Mouse (Mus musculus) liver, postnatal 0 days (tissue): Measurements from ENCODE around the gene Map4k4. TPM values are rescaled to one million over a fixed set of nuclear protein-coding genes. Genes with fewer than 3 reads are reported as not detected.
A peak's percentile ranks its signal among the peaks of the same experiment; 100 is the strongest.

Experiments used
- ATAC-seq: fragments of 200-750 bp; cut with Nextera tagmentation; 2 replicates; pipeline ENCODE4 v1.8.0; 2017; ENCODE audit warnings: mild to moderate bottlenecking, moderate library complexity
- DNase-seq: peaks from one replicate; pipeline ENCODE4 v3.0.0-alpha.2; 2016
- H3K27ac ChIP-seq: fragments of 300-500 bp; sonication (generic); 2 replicates; pipeline ENCODE4 v1.5.1; 2014; ENCODE audit warnings: antibody characterized with exemption, moderate library complexity, mild to moderate bottlenecking, low read depth
- H3K27me3 ChIP-seq: fragments of 300-500 bp; sonication (generic); 2 replicates; pipeline ENCODE4 v1.6.1; 2014; ENCODE audit warnings: low read length, control low read depth, mixed read lengths; ENCODE audit not compliant: insufficient read depth
- H3K36me3 ChIP-seq: fragments of 300-500 bp; sonication (generic); replicated peaks from 2 replicates; pipeline ENCODE4 v1.6.1; 2014; ENCODE audit warnings: mild to moderate bottlenecking, control low read depth, low read length, moderate library complexity, mixed read lengths; ENCODE audit not compliant: insufficient read depth
- H3K4me1 ChIP-seq: fragments of 300-500 bp; sonication (generic); 2 replicates; pipeline ENCODE4 v1.6.1; 2014; ENCODE audit warnings: antibody characterized with exemption, mild to moderate bottlenecking, control low read depth; ENCODE audit not compliant: insufficient read depth
- H3K4me2 ChIP-seq: fragments of 300-500 bp; sonication (generic); 2 replicates; pipeline ENCODE4 v1.6.1; 2014; ENCODE audit warnings: low read depth, mild to moderate bottlenecking, low read length, moderate library complexity, mixed read lengths
- H3K4me3 ChIP-seq: fragments of 300-500 bp; sonication (generic); 2 replicates; pipeline ENCODE4 v1.5.1; 2014; ENCODE audit warnings: low read depth, low read length
- H3K9ac ChIP-seq: fragments of 300-500 bp; sonication (generic); replicated peaks from 2 replicates; pipeline ENCODE4 v1.6.1; 2014; ENCODE audit warnings: mild to moderate bottlenecking, moderate library complexity
- H3K9me3 ChIP-seq: fragments of 300-500 bp; sonication (generic); 2 replicates; pipeline ENCODE4 v1.6.1; 2016; ENCODE audit warnings: mild to moderate bottlenecking, control low read depth, low read length, mixed read lengths
- CTCF ChIP-seq: sonication (generic); IDR thresholded peaks from 2 replicates; pipeline ENCODE4 v1.5.1; 2016; ENCODE audit warnings: antibody characterized with exemption, low read depth
- EP300 ChIP-seq: IDR thresholded peaks from 2 replicates; pipeline ENCODE4 v1.6.1; 2016; ENCODE audit warnings: antibody characterized with exemption, low read depth, mild to moderate bottlenecking
- WGBS: fragments of 180-500 bp; shearing (Covaris S2); extraction: QIAGEN DNeasy Blood & Tissue Kit; methylation state at CpG from one replicate; pipeline ENCODE4 v1.1.7; 2014; ENCODE audit not compliant: insufficient replicate concordance; 5-methylcytosine and 5-hydroxymethylcytosine counted together
- polyA plus RNA-seq: library from polyadenylated mRNA; unstranded; fragments of >200 nt; fragmentation: Nextera tagmentation; extraction: Ambion mirVana; gene quantifications from 2 replicates; pipeline ENCODE4 v1.2.1, GENCODE M21; 2015

Gene Map4k4
- polyA plus RNA-seq, 1 experiment from 2014 or later, result 4.2 TPM

DNA sequence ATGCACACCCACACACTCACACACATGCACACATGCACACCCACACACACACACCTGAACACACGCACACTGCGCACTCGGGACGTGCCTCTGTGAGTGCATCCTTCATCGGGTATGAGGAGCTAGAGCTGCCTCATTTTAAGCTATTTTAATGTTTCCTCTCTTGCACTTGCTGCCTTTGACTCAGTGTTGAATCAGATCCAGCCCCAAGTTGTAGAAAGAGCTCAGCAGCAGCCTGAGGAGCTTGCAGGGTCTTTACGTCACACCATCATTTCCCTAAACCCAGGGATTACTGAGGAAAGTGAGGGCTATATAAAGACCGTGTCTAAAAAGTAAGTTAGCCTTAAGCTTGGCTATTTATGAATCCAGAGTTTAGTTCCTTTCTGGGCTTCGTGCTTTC lies 62.1 kb downstream of the Map4k4 start:
- H3K27me3 ChIP-seq, result no peaks in the 10 kb centered on the region
- H3K9me3 ChIP-seq, result no peaks in the 10 kb centered on the region
- ATAC-seq, result no peak
- no peak overlapping the region for H3K27ac ChIP-seq
- H3K9ac ChIP-seq, result no peak overlapping the region
- no peak overlapping the region for H3K4me2 ChIP-seq
- H3K36me3 ChIP-seq, result peaks cover 17% of the 10 kb centered on the region
- DNase-seq, result no peak
- WGBS, result 88% methylated on average over 8 of the region's 8 CpGs
- 0 out of 2 replicates have a peak, but pooled peaks cover 2% of the 10 kb centered on the region for H3K4me1 ChIP-seq
- H3K4me3 ChIP-seq, result no peak overlapping the region
- TF ChIP-seq CTCF, result no peak
- TF ChIP-seq EP300, result no peak

DNA sequence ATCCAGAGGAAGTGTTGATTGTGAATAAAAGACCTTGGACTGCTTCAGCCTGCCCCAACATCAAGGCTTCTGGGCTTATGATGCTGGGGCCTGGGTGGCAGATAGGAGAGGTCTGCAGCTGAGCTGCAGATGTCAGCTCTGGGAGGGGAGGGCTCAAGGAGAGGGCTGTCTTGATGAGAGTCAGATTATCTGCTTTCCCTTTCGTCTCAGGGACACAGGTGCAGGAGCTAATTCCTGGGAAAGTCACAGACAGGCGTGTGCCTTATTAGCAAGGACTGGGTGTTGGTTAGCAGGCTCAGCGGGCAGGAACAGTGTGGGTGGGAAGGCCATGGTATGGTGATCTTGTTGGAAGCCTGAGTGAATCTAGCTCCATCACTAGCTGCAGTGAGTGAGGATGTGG lies 63.1 kb downstream of the Map4k4 start:
- H3K4me1 ChIP-seq, result peaks cover 2% of the 10 kb centered on the region; the same call in 1 of the 2 replicates
- no peak for DNase-seq
- H3K36me3 ChIP-seq, result peaks cover 19% of the 10 kb centered on the region
- WGBS, result 72% methylated on average over 3 of the region's 3 CpGs
- H3K27ac ChIP-seq, result no peak overlapping the region
- no peak for TF ChIP-seq CTCF
- TF ChIP-seq EP300, result no peak
- H3K9me3 ChIP-seq, result no peaks in the 10 kb centered on the region
- H3K9ac ChIP-seq, result no peak overlapping the region
- ATAC-seq, result no peak
- H3K27me3 ChIP-seq, result no peaks in the 10 kb centered on the region
- H3K4me3 ChIP-seq, result no peak overlapping the region
- no peak overlapping the region for H3K4me2 ChIP-seq

DNA sequence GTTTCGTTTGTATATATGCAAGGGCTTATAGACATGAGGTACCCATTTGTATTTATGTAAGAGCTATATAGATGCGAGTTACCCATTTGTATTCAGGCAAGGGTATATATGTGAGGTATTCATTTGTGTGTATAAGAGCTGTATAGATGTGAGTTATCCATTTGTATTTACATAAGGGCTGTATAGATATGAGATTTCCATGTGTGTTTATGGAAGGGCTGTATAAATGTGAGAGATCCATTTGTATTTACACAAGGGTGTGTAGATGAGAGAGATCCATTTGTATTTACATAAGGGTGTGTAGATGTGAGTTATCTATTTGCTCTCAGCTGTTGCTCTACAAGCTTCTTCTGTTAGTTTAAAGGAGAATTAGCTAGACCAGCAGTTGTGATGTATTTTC lies 63.7 kb downstream of the Map4k4 start:
- H3K9ac ChIP-seq, result no peak overlapping the region
- peaks cover 7% of the 10 kb centered on the region for H3K4me1 ChIP-seq
- H3K4me3 ChIP-seq, result no peak overlapping the region
- no peak for DNase-seq
- no peak overlapping the region for H3K27ac ChIP-seq
- no peak overlapping the region for H3K4me2 ChIP-seq
- no peaks in the 10 kb centered on the region for H3K9me3 ChIP-seq
- peaks cover 19% of the 10 kb centered on the region for H3K36me3 ChIP-seq
- no peak for ATAC-seq
- no peak for TF ChIP-seq EP300
- no peak for TF ChIP-seq CTCF
- H3K27me3 ChIP-seq, result no peaks in the 10 kb centered on the region
- 78% methylated on average over 2 of the region's 2 CpGs for WGBS

DNA sequence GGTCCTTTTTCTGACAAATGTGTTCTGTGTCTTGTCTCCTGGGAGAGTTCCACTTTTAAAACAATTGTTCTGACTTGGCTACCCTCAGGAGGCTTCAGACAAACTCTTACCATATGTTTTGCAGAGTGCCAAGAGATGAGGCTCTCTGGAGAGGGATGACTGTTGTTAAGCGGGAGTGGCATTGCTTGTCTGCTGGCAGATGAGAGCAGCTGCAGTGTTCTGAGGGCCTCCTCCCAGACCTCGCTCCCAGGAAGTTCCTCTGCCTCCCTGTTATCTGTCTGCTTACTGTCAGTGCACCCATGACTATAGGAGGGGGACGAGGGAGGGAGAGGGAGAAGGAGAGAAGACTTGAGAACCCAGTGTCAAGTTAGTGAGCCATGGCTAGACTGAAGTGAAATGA lies 64.7 kb downstream of the Map4k4 start:
- no peak for ATAC-seq
- TF ChIP-seq CTCF (no peak), EP300 (no peak)
- Histone ChIP-seq H3K9ac (no peak overlapping the region), H3K27ac (no peak overlapping the region), H3K27me3 (no peaks in the 10 kb centered on the region), H3K4me3 (no peak overlapping the region), H3K9me3 (no peaks in the 10 kb centered on the region), H3K36me3 (peaks cover 19% of the 10 kb centered on the region), H3K4me2 (no peak overlapping the region), H3K4me1 (peaks cover 15% of the 10 kb centered on the region)
- no peak for DNase-seq
- WGBS, result 42% methylated on average over 3 of the region's 3 CpGs

DNA sequence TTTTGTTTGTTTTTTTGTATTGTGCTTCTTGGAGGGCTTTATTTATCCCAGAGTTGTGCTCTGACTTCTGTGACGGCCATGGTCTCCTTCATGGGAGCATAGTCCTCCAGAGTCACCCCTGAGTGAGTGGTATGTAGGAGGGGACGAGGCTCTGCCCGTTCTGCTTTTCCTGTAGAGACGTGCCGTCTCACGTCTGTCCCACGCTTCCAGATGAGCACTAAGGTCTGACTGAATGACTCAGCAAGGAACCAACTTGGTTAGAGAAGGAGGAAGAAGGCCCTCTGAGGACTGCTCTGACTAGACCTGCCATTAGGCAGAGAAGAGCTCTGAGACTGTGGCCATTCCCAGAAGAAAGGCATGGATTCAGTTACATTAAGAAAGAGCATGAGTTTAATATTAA lies 68.3 kb downstream of the Map4k4 start:
- 0 out of 2 replicates have a peak, but pooled peaks have one; percentile 27 for ATAC-seq
- H3K4me1 ChIP-seq, result peaks cover 12% of the 10 kb centered on the region
- no peaks in the 10 kb centered on the region for H3K9me3 ChIP-seq
- no peak overlapping the region for H3K27ac ChIP-seq
- no peak for DNase-seq
- H3K4me2 ChIP-seq, result no peak overlapping the region
- no peak overlapping the region for H3K9ac ChIP-seq
- peaks cover 3% of the 10 kb centered on the region for H3K36me3 ChIP-seq
- H3K4me3 ChIP-seq, result no peak overlapping the region
- TF ChIP-seq EP300 (no peak), CTCF (no peak)
- WGBS, result 31% methylated on average over 7 of the region's 7 CpGs
- H3K27me3 ChIP-seq, result no peaks in the 10 kb centered on the region

DNA sequence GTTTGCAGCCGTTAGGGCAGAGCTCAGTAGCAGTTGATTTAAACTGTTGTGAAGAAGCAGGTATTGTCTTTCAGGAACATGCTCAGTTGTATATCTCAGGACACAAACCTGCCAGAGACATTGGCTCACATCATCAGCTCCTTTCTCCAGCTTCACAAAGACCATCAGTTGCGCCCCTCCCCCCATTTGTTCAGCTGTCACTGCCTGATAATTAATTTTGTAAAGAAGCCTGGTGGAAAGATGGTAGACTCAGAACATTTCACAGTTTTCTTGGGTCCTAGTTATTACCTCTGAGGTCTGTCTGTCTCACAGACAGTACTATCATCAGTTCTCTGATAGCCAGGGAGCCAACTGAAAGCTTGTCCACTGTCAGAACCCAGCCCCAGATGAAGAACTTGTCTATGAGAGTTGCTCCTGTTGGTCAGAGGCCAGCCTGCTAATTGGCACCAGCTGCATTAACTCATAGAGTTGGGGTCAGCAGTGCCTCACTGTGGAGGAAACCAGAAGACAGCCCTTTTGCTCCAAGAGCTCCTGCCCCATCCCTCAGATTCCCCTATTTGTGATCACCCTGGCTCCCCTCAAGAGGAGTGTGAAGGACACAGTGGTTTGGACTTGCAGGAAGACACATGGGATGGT lies 69.2 kb downstream of the Map4k4 start:
- ATAC-seq (no peak), DNase-seq (no peak)
- no peak for TF ChIP-seq EP300
- TF ChIP-seq CTCF, result 0 out of 2 replicates have a peak, but pooled peaks have one; percentile 8
- no peak overlapping the region for H3K27ac ChIP-seq
- peaks cover 12% of the 10 kb centered on the region for H3K4me1 ChIP-seq
- peaks cover 6% of the 10 kb centered on the region for H3K36me3 ChIP-seq
- H3K9ac ChIP-seq, result no peak overlapping the region
- 54% methylated on average over 2 of the region's 2 CpGs for WGBS
- H3K4me2 ChIP-seq, result no peak overlapping the region
- H3K4me3 ChIP-seq, result no peak overlapping the region
- H3K9me3 ChIP-seq, result no peaks in the 10 kb centered on the region
- no peaks in the 10 kb centered on the region for H3K27me3 ChIP-seq
